Mouse (Mus musculus) G1E (cell line): ENCODE data around the gene Akr1b3.

Source experiments
- CTCF ChIP-seq: IDR thresholded peaks from 2 replicates; pipeline ENCODE4 v1.5.1; 2012; ENCODE audit warnings: low read depth, low read length, inconsistent platforms, mixed read lengths
- GATA1 ChIP-seq: IDR thresholded peaks from 2 replicates; pipeline ENCODE4 v1.6.1; 2012; ENCODE audit warnings: borderline replicate concordance, low read length, inconsistent platforms, mixed read lengths
- GATA2 ChIP-seq: IDR thresholded peaks from 2 replicates; pipeline ENCODE4 v1.6.1; 2012; ENCODE audit warnings: low read depth, low read length, inconsistent platforms, borderline replicate concordance
- TAL1 ChIP-seq: conservative IDR thresholded peaks from 2 replicates; pipeline ENCODE4 v1.6.1; 2012; ENCODE audit warnings: low read depth, low read length, inconsistent platforms, mixed read lengths

- TF ChIP-seq CTCF (no peak), GATA2 (no peak), TAL1 (no peak), GATA1 (no peak)
These were observed 20.2 kb downstream of the Akr1b3 start for GRCm38 (mm10) chr6:34297055-34297454.
